ENCODE assay signal across 7 mouse cellular contexts in genomic region chr11:7210343-7210742, GRCm38 (mm10). TPM values are rescaled to one million over a fixed set of nuclear protein-coding genes. Genes with fewer than 3 reads are reported as not detected.
DNase-seq lines count a peak whose midpoint lies in the region; ATAC-seq lines count a peak whose summit lies in the region.

No protein-coding gene starts in this region.

- 23% methylated on average over 6 of the region's 6 CpGs for WGBS in forebrain, embryonic 15.5 days
- WGBS in hindbrain, embryonic 12.5 days = 14% methylated on average over 6 of the region's 6 CpGs

- no peak for ATAC-seq in forebrain, embryonic 15.5 days (replicated peaks)
- peak; percentile 4; the same call in 1 of the 2 replicates for ATAC-seq in hindbrain, embryonic 12.5 days (ENCODE audit: low FRiP score)

- H3K9me3 ChIP-seq in forebrain, embryonic 15.5 days = no peaks in the 10 kb centered on the region
- no peaks in the 10 kb centered on the region for H3K9me3 ChIP-seq in hindbrain, embryonic 12.5 days (replicated peaks)

- H3K4me2 ChIP-seq in forebrain, embryonic 15.5 days (replicated peaks) = peak overlapping the region; percentile 19
- H3K4me2 ChIP-seq in hindbrain, embryonic 12.5 days (replicated peaks) = no peak overlapping the region

- H3K9ac ChIP-seq in forebrain, embryonic 15.5 days (replicated peaks) = no peak overlapping the region
- H3K9ac ChIP-seq in hindbrain, embryonic 12.5 days = no peak overlapping the region

- no peaks in the 10 kb centered on the region for H3K36me3 ChIP-seq in forebrain, embryonic 15.5 days
- H3K36me3 ChIP-seq in hindbrain, embryonic 12.5 days = no peaks in the 10 kb centered on the region

- H3K27me3 ChIP-seq in forebrain, embryonic 15.5 days = peaks cover 10% of the 10 kb centered on the region; the same call in 1 of the 2 replicates
- peaks cover 41% of the 10 kb centered on the region for H3K27me3 ChIP-seq in hindbrain, embryonic 12.5 days

- no peak overlapping the region for H3K4me3 ChIP-seq in forebrain, embryonic 15.5 days
- no peak overlapping the region for H3K4me3 ChIP-seq in hindbrain, embryonic 12.5 days

- DNase-seq in Muller cell, postnatal 12 days (ENCODE audit: inconsistent ontology term) = peak; percentile 70
- peak; percentile 78 for DNase-seq in brain, adult 2 months (ENCODE audit: low read depth, low spot score)
- peak; percentile 77 for DNase-seq in layer of hippocampus, postnatal 14 days (ENCODE audit: low spot score in 2 of 2)
- DNase-seq in lung, postnatal 14 days = peak; percentile 78
- peak; percentile 84 for DNase-seq in right cerebral cortex, postnatal 4 days

- H3K4me1 ChIP-seq in forebrain, embryonic 15.5 days = peaks cover 33% of the 10 kb centered on the region
- H3K4me1 ChIP-seq in hindbrain, embryonic 12.5 days = peaks cover 16% of the 10 kb centered on the region

- H3K27ac ChIP-seq in forebrain, embryonic 15.5 days (replicated peaks) = no peak overlapping the region
- no peak overlapping the region for H3K27ac ChIP-seq in hindbrain, embryonic 12.5 days

RNA-seq across cellular contexts. Expression of gene Igfbp3, which starts 3.4 kb away (rescaled TPM):
- polyA plus RNA-seq in forebrain, embryonic 15.5 days (2015; fragmentation: Nextera tagmentation; extraction: Ambion mirVana) = 34.7 and 40.3 TPM in 2 replicates
- 26.2 and 43.9 TPM in 2 replicates for polyA plus RNA-seq in hindbrain, embryonic 12.5 days (2016; fragmentation: Nextera tagmentation; extraction: Ambion mirVana)
- total RNA-seq in layer of hippocampus, postnatal 14 days (2021) = 10 to 100 TPM; 33.3 to 36.6 TPM

RNA-seq across cellular contexts. Expression of gene Igfbp1, which starts 12.8 kb away (rescaled TPM):
- polyA plus RNA-seq in forebrain, embryonic 15.5 days (2015; fragmentation: Nextera tagmentation; extraction: Ambion mirVana) = 0.14 TPM in 1 of 2 replicates, not detected in the other
- 0.18 and 0.50 TPM in 2 replicates for polyA plus RNA-seq in hindbrain, embryonic 12.5 days (2016; fragmentation: Nextera tagmentation; extraction: Ambion mirVana)
- not detected for total RNA-seq in layer of hippocampus, postnatal 14 days (2021)

RNA-seq across cellular contexts. Expression of gene Gm11985, which starts 22.0 kb away (rescaled TPM):
- not detected in 2 replicates for polyA plus RNA-seq in forebrain, embryonic 15.5 days (2015; fragmentation: Nextera tagmentation; extraction: Ambion mirVana)
- not detected in 2 replicates for polyA plus RNA-seq in hindbrain, embryonic 12.5 days (2016; fragmentation: Nextera tagmentation; extraction: Ambion mirVana)
- not detected for total RNA-seq in layer of hippocampus, postnatal 14 days (2021)
